Mouse (Mus musculus): ENCODE measurements around the gene Ifnar2. TPM values are rescaled to one million over a fixed set of nuclear protein-coding genes. Genes with fewer than 3 reads are reported as not detected.

Ifnar2 gene
- polyA plus RNA-seq, 1 experiment from 2014 or later = 51.2 TPM

DNA sequence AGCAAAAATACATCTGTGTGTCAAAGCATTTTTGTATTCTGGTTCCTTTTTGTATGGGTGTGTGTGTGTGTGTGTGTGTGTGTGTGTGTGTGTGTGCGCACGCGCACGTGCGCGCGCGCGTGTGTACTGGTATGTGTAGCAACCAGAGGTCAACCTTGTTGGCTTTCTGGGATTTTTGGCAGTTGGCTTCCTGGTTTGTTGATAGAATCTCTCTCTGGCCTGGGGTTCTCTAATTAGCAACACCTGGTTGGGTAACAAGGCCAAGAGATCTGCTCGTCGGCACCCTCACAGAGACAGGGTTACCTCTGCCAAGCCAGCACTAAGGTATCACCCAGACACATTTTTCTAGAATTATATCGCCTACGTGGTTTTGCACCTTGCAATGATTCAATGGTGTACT, 13.1 kb upstream of the Ifnar2 start:
- Histone ChIP-seq H3K27ac (replicated peaks) (no peak overlapping the region), H3K36me3 (no peaks in the 10 kb centered on the region), H3K4me1 (peaks cover 36% of the 10 kb centered on the region), H3K4me3 (no peak overlapping the region), H3K27me3 (replicated peaks) (peaks cover 12% of the 10 kb centered on the region), H3K9me3 (no peaks in the 10 kb centered on the region), H3K4me2 (no peak overlapping the region), H3K9ac (no peak overlapping the region)
- 91% methylated on average over 13 of the region's 13 CpGs for WGBS
- no peak for ATAC-seq (ENCODE audit: extremely low read depth, insufficient number of reproducible peaks, low FRiP score, low TSS enrichment)

DNA sequence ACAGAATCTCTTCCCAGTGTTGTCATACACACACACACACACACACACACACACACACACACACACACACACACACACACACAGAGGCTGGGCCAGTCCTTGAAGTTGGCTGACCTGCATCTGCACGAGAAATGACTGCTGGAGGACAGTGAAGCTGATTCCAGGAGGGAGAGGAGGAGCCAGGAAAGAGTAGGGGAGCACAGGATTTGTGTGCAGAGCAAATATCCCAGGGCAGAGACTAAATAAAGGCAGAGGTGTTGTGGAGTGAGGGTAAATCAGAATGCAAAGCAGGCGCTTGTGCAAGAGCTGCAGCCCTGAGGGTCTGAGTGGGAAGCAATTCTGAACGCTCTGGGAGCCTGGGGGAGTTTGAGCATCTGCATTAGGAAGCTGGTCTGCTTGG, 12.4 kb upstream of the Ifnar2 start:
- 53% methylated on average over 3 of the region's 3 CpGs for WGBS
- Histone ChIP-seq H3K4me2 (no peak overlapping the region), H3K36me3 (no peaks in the 10 kb centered on the region), H3K9ac (no peak overlapping the region), H3K27ac (replicated peaks) (no peak overlapping the region), H3K9me3 (no peaks in the 10 kb centered on the region), H3K4me1 (peaks cover 36% of the 10 kb centered on the region), H3K4me3 (no peak overlapping the region), H3K27me3 (replicated peaks) (peaks cover 6% of the 10 kb centered on the region; the same call in 1 of the 2 replicates)
- ATAC-seq (ENCODE audit: extremely low read depth, insufficient number of reproducible peaks, low FRiP score, low TSS enrichment) = no peak

DNA sequence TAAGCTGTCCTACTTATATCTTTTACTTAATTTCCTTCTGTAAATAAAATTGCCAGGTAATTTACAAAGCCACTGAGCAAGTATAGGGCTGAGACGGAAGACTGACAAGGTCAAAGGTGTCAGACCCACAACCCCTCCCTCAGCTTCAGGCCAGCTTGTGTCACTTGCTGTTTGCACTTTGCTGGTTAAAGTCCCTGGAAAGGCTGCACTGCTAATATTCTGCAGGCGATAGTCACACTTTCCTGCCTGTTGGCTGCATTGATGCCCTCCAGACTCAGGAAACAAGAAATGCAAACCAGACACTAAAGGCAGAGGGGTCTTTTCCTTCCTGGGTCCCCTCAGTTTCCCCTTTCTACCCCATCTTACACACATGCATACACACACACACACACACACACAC, 10.6 kb upstream of the Ifnar2 start:
- Histone ChIP-seq H3K4me2 (no peak overlapping the region), H3K9me3 (no peaks in the 10 kb centered on the region), H3K27me3 (replicated peaks) (no peaks in the 10 kb centered on the region), H3K4me1 (peaks cover 36% of the 10 kb centered on the region), H3K9ac (0 out of 2 replicates have a peak overlapping the region, but pooled peaks have one; percentile 19), H3K27ac (replicated peaks) (peak overlapping the region; percentile 84), H3K36me3 (no peaks in the 10 kb centered on the region), H3K4me3 (no peak overlapping the region)
- no peak for ATAC-seq (ENCODE audit: extremely low read depth, insufficient number of reproducible peaks, low FRiP score, low TSS enrichment)
- 62% methylated on average over 2 of the region's 2 CpGs for WGBS

DNA sequence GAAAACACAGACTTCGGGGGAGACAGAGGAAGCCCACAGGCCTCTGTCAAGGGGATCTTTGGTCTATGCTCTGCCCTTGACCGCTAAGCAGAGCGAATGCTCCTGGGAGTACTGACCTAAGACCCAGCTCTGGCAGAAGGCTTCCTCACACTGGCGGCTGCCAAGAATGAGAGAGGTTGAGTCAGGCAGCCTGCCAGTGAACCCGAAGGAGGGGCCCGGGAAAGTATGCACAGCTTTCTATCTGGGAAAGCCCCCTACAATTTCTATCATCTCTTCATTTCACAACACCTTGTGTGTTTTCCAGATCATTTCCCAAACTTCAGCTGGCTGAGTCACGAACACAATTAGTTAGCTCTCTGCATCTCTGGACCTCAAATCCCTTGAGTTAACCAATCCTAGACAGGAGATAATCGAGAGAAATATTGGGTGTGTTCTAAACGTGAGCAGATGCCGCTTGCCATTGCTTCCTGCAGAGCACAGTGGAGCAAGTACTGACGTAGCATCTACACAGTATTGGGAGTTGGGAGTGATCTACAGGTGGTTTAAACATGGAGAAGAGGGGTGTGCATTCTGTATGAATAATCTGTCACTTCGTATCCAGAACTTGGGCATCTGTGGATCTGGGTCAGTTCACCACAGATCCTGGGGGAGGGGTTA, 9.8 kb upstream of the Ifnar2 start:
- no peak for ATAC-seq (ENCODE audit: extremely low read depth, insufficient number of reproducible peaks, low FRiP score, low TSS enrichment)
- H3K27me3 ChIP-seq (replicated peaks) = no peaks in the 10 kb centered on the region
- H3K4me1 ChIP-seq = peaks cover 32% of the 10 kb centered on the region
- no peaks in the 10 kb centered on the region for H3K36me3 ChIP-seq
- no peak overlapping the region for H3K9ac ChIP-seq
- 45% methylated on average over 12 of the region's 12 CpGs for WGBS
- H3K9me3 ChIP-seq = no peaks in the 10 kb centered on the region
- H3K4me2 ChIP-seq = peak overlapping the region; percentile 14
- peak overlapping the region; percentile 84 for H3K27ac ChIP-seq (replicated peaks)
- H3K4me3 ChIP-seq = no peak overlapping the region

DNA sequence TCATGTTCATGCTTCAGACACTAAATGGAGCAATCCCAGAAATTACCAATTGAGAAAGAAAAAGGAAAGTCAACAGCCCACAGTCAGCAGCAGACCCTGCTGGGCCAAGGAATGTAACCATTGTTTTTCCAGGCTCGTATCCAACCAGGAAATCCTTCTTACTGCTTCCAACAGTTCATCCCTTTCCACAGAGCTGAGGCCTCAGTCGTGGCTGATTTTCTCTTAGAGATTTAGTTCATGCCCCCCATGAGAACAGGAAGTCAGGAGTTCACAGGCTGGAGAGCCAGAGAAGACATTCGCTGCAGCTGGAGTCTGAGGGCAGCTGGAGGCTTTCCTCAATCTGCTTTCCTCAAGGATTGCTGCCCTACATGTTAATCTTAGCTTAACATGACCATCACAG, 9.1 kb upstream of the Ifnar2 start:
- no peaks in the 10 kb centered on the region for H3K27me3 ChIP-seq (replicated peaks)
- no peak overlapping the region for H3K9ac ChIP-seq
- peak overlapping the region; percentile 84 for H3K27ac ChIP-seq (replicated peaks)
- 22% methylated on average over 3 of the region's 3 CpGs for WGBS
- H3K4me3 ChIP-seq = no peak overlapping the region
- no peaks in the 10 kb centered on the region for H3K36me3 ChIP-seq
- H3K9me3 ChIP-seq = peaks cover 4% of the 10 kb centered on the region; the same call in 1 of the 2 replicates
- H3K4me2 ChIP-seq = peak overlapping the region; percentile 14; the same call in 1 of the 2 replicates
- ATAC-seq (ENCODE audit: extremely low read depth, insufficient number of reproducible peaks, low FRiP score, low TSS enrichment) = peak; percentile 37; the same call in 1 of the 2 replicates
- peaks cover 30% of the 10 kb centered on the region for H3K4me1 ChIP-seq

DNA sequence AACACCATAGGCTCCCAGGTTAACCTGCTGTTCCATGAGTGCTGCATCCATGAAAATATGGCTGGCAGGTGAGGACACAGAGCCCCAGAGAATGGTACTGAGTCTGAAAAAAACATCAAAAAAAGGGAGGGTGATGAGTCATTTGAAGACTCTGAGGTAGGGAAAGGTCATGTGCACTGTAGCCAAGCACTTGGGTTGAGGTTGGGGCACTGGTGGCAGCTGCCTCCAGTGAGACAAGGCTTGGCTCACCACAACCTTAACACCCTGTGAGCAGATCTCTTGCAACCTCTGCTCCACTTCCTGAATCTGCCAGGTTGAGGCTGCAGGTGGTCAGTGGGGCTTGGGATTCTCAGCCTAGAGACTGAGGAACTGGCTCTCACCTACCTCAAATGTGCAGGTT, 6.0 kb upstream of the Ifnar2 start:
- Histone ChIP-seq H3K4me1 (peaks cover 32% of the 10 kb centered on the region), H3K9ac (no peak overlapping the region), H3K27me3 (replicated peaks) (no peaks in the 10 kb centered on the region), H3K27ac (replicated peaks) (0 out of 2 replicates have a peak overlapping the region, but pooled peaks have one; percentile 5), H3K9me3 (peaks cover 4% of the 10 kb centered on the region; the same call in 1 of the 2 replicates), H3K36me3 (no peaks in the 10 kb centered on the region), H3K4me2 (no peak overlapping the region), H3K4me3 (no peak overlapping the region)
- no peak for ATAC-seq (ENCODE audit: extremely low read depth, insufficient number of reproducible peaks, low FRiP score, low TSS enrichment)

DNA sequence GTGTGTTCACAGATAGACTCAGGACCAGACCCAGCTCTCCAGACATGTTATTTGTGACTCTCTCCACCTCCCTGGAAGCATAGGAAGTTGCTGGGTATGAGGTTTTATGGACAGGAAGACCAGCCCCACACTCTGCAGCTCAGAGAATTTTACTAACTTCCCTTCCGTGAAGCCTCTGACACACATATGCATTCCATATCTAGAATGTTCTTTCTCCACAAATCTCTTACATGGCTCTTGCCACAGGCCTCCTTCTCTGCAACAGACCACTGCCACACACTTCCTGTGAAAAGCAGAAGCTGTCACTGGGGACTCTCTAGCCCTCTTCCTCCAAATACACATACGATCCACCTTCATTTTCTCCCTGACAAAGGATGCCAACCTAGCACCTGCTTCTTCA, 5.5 kb upstream of the Ifnar2 start:
- 0 out of 2 replicates have a peak overlapping the region, but pooled peaks have one; percentile 5 for H3K27ac ChIP-seq (replicated peaks)
- no peak for ATAC-seq (ENCODE audit: extremely low read depth, insufficient number of reproducible peaks, low FRiP score, low TSS enrichment)
- no peaks in the 10 kb centered on the region for H3K27me3 ChIP-seq (replicated peaks)
- 69% methylated on average over 2 of the region's 2 CpGs for WGBS
- no peaks in the 10 kb centered on the region for H3K36me3 ChIP-seq
- peaks cover 4% of the 10 kb centered on the region; the same call in 1 of the 2 replicates for H3K9me3 ChIP-seq
- no peak overlapping the region for H3K9ac ChIP-seq
- H3K4me1 ChIP-seq = peaks cover 32% of the 10 kb centered on the region
- H3K4me3 ChIP-seq = no peak overlapping the region
- no peak overlapping the region for H3K4me2 ChIP-seq

DNA sequence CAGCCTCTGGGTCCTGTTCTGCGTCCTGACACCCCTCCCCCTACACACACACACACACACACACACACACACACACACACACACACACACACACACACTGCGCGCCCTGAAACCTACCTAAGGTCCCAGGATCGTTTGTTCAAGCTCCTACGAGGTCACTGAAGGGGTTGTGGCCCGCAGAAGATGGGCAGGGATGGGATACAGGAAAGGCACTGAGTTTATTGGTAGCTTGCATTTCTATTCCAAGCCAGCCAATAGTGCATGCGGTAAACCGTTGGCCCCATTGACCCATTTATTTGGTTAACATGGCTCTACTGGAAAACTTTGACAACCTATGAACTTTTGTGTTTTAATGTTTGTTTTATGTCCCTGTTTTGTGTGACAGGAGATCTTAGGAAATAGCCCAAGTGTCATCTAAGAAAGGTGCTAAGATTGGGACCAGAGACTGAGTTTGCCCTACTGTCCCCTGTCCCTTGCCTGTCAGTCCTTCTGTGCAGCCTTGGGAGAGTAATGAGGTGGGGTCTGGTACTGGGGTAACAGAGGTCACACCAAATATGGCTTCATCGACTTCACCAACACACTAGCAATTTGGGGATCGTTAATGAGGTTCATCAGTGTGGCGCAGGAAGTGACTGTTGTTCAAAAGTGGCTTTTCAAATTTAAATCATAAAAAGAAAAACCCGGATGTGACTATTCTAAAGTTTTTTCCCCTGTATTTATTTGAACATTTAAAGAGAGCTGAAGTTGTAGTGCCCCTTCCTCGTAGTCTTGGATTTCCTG, 1.1 kb downstream of the Ifnar2 start:
- Histone ChIP-seq H3K4me1 (peaks cover 40% of the 10 kb centered on the region), H3K36me3 (peaks cover 13% of the 10 kb centered on the region), H3K27ac (replicated peaks) (peak overlapping the region; percentile 98), H3K9me3 (no peaks in the 10 kb centered on the region), H3K4me2 (peak overlapping the region; percentile 79), H3K27me3 (replicated peaks) (no peaks in the 10 kb centered on the region), H3K9ac (peak overlapping the region; percentile 95), H3K4me3 (peak overlapping the region; percentile 89)
- 37% methylated on average over 13 of the region's 13 CpGs for WGBS
- ATAC-seq (ENCODE audit: extremely low read depth, insufficient number of reproducible peaks, low FRiP score, low TSS enrichment) = no peak

DNA sequence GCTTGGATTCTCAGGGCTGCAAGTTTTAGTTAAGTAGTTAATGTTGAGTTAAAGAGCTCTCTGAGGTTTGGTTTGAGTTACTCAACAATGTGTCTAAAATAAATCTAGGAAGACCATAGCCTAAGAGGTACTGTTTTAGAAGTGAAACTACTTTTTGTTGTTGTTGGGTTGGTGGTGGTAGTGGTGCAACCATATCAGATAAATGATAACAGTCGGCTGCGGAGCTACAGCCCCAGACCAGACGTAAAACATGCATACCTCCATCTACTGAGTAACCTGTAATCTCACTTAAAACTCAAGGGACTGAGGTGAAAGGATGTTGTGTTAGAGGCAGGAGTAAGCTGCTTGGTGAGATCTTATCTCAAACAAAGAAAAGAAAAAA, 1.7 kb downstream of the Ifnar2 start:
- Histone ChIP-seq H3K27me3 (replicated peaks) (no peaks in the 10 kb centered on the region), H3K36me3 (peaks cover 13% of the 10 kb centered on the region), H3K27ac (replicated peaks) (peak overlapping the region; percentile 98; the same call in 1 of the 2 replicates), H3K4me2 (peak overlapping the region; percentile 79), H3K4me3 (peak overlapping the region; percentile 89), H3K9me3 (no peaks in the 10 kb centered on the region), H3K9ac (peak overlapping the region; percentile 25; the same call in 1 of the 2 replicates), H3K4me1 (peaks cover 46% of the 10 kb centered on the region)
- ATAC-seq (ENCODE audit: extremely low read depth, insufficient number of reproducible peaks, low FRiP score, low TSS enrichment) = no peak
- WGBS = 38% methylated on average over 3 of the region's 3 CpGs

DNA sequence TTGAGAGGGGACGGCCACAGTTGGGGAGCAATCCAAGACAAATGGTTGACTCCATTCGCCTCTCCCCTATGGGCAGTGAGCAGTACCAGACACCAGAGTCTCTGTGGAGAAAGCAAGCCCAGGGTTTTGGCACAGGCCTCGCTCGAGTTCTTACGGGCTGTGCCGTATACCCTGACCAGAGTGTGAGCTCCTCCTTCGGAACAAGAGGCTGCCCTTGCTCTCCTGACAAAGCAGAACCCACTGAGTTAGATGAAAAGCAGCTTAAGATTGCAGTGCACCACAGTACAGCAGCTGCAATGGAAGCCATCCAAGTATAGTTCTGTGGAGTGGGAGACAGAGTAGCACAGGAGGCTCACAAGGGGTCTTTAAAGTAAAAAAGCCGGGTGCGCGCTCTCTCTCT, 4.1 kb downstream of the Ifnar2 start:
- no peaks in the 10 kb centered on the region for H3K27me3 ChIP-seq (replicated peaks)
- peak overlapping the region; percentile 20; the same call in 1 of the 2 replicates for H3K27ac ChIP-seq (replicated peaks)
- H3K4me2 ChIP-seq = no peak overlapping the region
- H3K4me1 ChIP-seq = peaks cover 52% of the 10 kb centered on the region
- H3K9me3 ChIP-seq = no peaks in the 10 kb centered on the region
- H3K9ac ChIP-seq = no peak overlapping the region
- no peak for ATAC-seq (ENCODE audit: extremely low read depth, insufficient number of reproducible peaks, low FRiP score, low TSS enrichment)
- peaks cover 18% of the 10 kb centered on the region for H3K36me3 ChIP-seq
- WGBS = 92% methylated on average over 10 of the region's 10 CpGs
- H3K4me3 ChIP-seq = no peak overlapping the region

DNA sequence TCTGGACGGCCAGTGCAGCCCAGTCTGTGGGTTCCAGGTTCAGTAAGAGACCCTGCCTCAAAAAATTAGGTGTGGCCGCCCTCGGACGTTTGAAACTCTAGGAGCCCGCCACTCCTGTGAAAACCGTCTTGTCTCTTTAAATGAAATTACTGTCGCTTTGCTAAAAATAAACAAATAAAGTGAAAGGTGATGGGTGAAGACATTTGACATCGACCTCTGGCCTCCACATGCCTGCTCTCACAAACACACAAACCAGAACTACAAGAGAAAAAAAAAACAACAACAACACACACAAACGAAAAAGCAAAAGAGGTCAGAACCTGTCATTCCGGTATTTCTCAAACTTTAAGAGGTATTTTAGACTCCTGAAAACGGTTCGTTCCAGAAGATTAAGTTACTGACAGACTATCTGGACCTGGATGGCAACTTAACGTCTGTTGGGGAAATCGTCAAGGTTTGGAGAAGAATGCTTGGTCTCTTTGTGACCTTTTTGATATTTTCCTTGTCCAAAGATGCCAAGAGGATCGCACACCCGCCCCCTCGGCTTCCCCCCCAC, 5.9 kb downstream of the Ifnar2 start:
- peak overlapping the region; percentile 66 for H3K9ac ChIP-seq
- ATAC-seq (ENCODE audit: extremely low read depth, insufficient number of reproducible peaks, low FRiP score, low TSS enrichment) = no peak
- H3K4me3 ChIP-seq = peak overlapping the region; percentile 18; the same call in 1 of the 2 replicates
- peaks cover 48% of the 10 kb centered on the region for H3K4me1 ChIP-seq
- WGBS = 44% methylated on average over 17 of the region's 17 CpGs
- peak overlapping the region; percentile 74 for H3K27ac ChIP-seq (replicated peaks)
- peak overlapping the region; percentile 60 for H3K4me2 ChIP-seq
- no peaks in the 10 kb centered on the region for H3K27me3 ChIP-seq (replicated peaks)
- H3K9me3 ChIP-seq = no peaks in the 10 kb centered on the region
- H3K36me3 ChIP-seq = peaks cover 29% of the 10 kb centered on the region
